Mouse (Mus musculus) mouse trophoblast stem cell (cell line): ENCODE measurements around the gene Rab3a.

ENCODE experiments used
- in situ Hi-C, 2 experiments: fragments of 300-500 bp; cut with MseI, MboI; formaldehyde crosslinking; loops; 2 replicates in 1 of 2; 3 replicates in 1 of 2; pipeline ENCODE4 v1.15.1; 2025

The Rab3a gene

GRCm38 (mm10) chr8:70797081-70798070 is 42.9 kb downstream of the Rab3a start:
- in situ Hi-C loops = no loop called here

- in situ Hi-C loops = no loop called here
These were observed 43.8 kb downstream of the Rab3a start for GRCm38 (mm10) chr8:70798281-70798680.

GRCm38 (mm10) chr8:70800648-70801047 is 46.2 kb downstream of the Rab3a start:
- in situ Hi-C loops = no loop called here

- in situ Hi-C loops = no loop called here
These were observed 46.7 kb downstream of the Rab3a start for GRCm38 (mm10) chr8:70801156-70801555.

- in situ Hi-C loops = no loop called here
These were observed 47.4 kb downstream of the Rab3a start for GRCm38 (mm10) chr8:70801830-70802229.

- in situ Hi-C loops = no loop called here
These were observed 48.5 kb downstream of the Rab3a start for GRCm38 (mm10) chr8:70802786-70803510.

- in situ Hi-C loops = no loop called here
These were observed 49.4 kb downstream of the Rab3a start for GRCm38 (mm10) chr8:70803761-70804480.

- in situ Hi-C loops = no loop called here
These were observed 50.2 kb downstream of the Rab3a start, which contains the start of gene Mast3 for GRCm38 (mm10) chr8:70804481-70805206. Gene Mast3, minus strand, starts transcription at chr8:70805054.

- in situ Hi-C loops = no loop called here
These were observed 52.1 kb downstream of the Rab3a start for GRCm38 (mm10) chr8:70806541-70806940.

GRCm38 (mm10) chr8:70807304-70807703 is 52.8 kb downstream of the Rab3a start:
- in situ Hi-C loops = no loop called here

GRCm38 (mm10) chr8:70808239-70808638 is 53.8 kb downstream of the Rab3a start, which contains the start of gene Il12rb1:
Gene Il12rb1, plus strand, starts transcription at chr8:70808449.
- in situ Hi-C loops = no loop called here
